Mouse (Mus musculus) heart, embryonic 15.5 days (tissue): ENCODE results near the gene 1810010H24Rik. TPM values are rescaled to one million over a fixed set of nuclear protein-coding genes. Genes with fewer than 3 reads are reported as not detected.
"Not testable (repeated sequence)": the region's sequence is repeated elsewhere in the genome, so short reads cannot be mapped to it uniquely, and the experiment has no call there.

Experiments
- ATAC-seq: fragments of 200-750 bp; cut with Nextera tagmentation; replicated peaks from 2 replicates; pipeline ENCODE4 v1.8.0; 2017; ENCODE audit warnings: low read depth, moderate TSS enrichment; ENCODE audit not compliant: insufficient number of reproducible peaks, insufficient read depth, low FRiP score
- H3K27ac ChIP-seq: fragments of 300-500 bp; sonication (generic); 2 replicates; pipeline ENCODE4 v1.5.1; 2015; ENCODE audit warnings: mild to moderate bottlenecking, inconsistent platforms
- H3K27me3 ChIP-seq: fragments of 300-500 bp; sonication (generic); 2 replicates; pipeline ENCODE4 v1.6.1; 2015; ENCODE audit warnings: inconsistent platforms
- H3K36me3 ChIP-seq: fragments of 300-500 bp; sonication (generic); 2 replicates; pipeline ENCODE4 v1.6.1; 2015; ENCODE audit warnings: mild to moderate bottlenecking, inconsistent platforms
- H3K4me1 ChIP-seq: fragments of 300-500 bp; sonication (generic); replicated peaks from 2 replicates; pipeline ENCODE4 v1.6.1; 2015; ENCODE audit warnings: inconsistent platforms
- H3K4me2 ChIP-seq: fragments of 300-500 bp; sonication (generic); 2 replicates; pipeline ENCODE4 v1.6.1; 2015; ENCODE audit warnings: inconsistent platforms, mild to moderate bottlenecking, moderate library complexity
- H3K4me3 ChIP-seq: fragments of 300-500 bp; sonication (generic); 2 replicates; pipeline ENCODE4 v1.5.1; 2015; ENCODE audit warnings: mild to moderate bottlenecking, inconsistent platforms
- H3K9ac ChIP-seq: fragments of 300-500 bp; sonication (generic); 2 replicates; pipeline ENCODE4 v1.6.1; 2015; ENCODE audit warnings: mild to moderate bottlenecking, inconsistent platforms
- H3K9me3 ChIP-seq: fragments of 300-500 bp; sonication (generic); replicated peaks from 2 replicates; pipeline ENCODE4 v1.6.1; 2016; ENCODE audit warnings: inconsistent platforms
- WGBS: fragments of 180-500 bp; shearing (Covaris S2); methylation state at CpG from one replicate; pipeline ENCODE4 v1.1.7; 2015; ENCODE audit warnings: mixed read lengths; 5-methylcytosine and 5-hydroxymethylcytosine counted together
- polyA plus RNA-seq: library from polyadenylated mRNA; unstranded; fragments of >200 nt; fragmentation: Nextera tagmentation; extraction: Ambion mirVana; gene quantifications from 2 replicates; pipeline ENCODE4 v1.2.1, GENCODE M21; 2015

The 1810010H24Rik gene
- polyA plus RNA-seq: 3.1 and 3.2 TPM in 2 replicates

DNA sequence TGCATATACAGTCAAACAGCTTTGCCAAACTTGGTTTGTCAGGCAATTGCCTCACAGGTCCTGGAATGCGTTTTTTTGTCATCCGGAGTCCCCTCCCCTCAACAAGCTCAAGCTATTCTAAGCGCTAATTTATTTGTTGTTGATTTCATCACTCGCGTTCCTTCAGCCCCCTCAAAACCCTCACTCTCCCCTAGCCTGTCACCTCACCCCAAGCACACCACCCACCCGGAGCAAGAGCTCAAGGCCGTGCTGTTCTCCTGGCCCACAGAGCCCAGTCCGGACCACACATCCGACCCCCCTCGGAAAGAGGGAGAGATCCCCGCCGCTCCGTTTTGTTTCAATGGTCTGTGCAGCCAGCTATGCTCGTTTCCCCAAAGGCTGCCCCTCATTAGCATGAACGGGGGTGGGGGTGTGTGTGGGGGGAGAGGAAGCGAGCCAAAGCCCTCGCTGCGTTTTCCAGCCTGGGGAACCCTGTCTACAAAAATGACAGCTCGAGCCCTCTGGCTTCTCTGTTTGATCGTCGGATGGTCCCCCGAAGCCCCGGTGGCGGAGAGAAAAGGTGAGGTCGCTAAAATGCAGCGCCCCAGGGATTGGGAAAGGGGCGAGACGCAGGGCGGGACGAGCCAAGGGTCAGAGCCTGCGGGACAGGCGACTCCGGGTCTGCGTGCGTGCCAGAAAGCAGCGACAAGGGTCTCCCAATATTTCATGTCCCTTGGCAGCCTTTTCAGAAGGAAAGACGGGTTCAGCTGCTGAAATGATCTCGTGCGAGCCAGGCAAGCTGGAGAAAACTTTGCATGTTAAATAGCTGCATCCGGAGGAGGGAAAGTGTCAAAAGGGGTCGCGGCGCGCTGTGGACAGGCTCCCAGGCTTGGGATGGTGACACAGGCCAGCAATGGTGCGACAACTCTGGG is at the start of gene 1810010H24Rik:
Gene 1810010H24Rik, plus strand, starts transcription at position 271 of the 911 bp plus-strand sequence.
- Histone ChIP-seq H3K27me3 (no peaks in the 10 kb centered on the region), H3K4me1 (peaks cover 38% of the 10 kb centered on the region), H3K9me3 (no peaks in the 10 kb centered on the region), H3K36me3 (no peaks in the 10 kb centered on the region), H3K4me3 (peak within 1 kb of the TSS; percentile 76), H3K9ac (peak within 1 kb of the TSS; percentile 60), H3K4me2 (peak within 1 kb of the TSS; percentile 95), H3K27ac (peak within 1 kb of the TSS; percentile 58)
- ATAC-seq: no peak
- under 1% methylated on average over 45 of the region's 45 CpGs for WGBS

DNA sequence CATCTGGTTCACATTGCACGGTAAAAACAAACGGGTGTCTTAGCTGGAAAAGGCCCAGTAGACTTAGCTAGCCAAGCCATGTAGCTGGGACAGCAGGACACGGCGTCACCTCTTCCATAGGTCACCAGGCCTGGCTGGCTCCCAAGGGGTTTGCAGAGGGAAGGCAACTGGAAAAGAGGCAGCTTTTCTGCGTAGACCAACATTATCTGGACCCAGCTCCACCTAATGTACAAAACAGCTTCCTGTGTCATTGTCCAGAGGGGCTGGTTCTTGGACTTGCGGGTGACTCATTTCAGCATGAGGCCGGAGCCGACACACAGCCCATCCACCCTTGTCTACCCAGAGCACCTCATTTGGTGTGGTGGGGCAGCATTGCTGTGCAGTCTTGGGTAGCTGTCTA is 49.3 kb upstream of the 1810010H24Rik start:
- H3K36me3 ChIP-seq: no peaks in the 10 kb centered on the region
- WGBS: 64% methylated on average over 8 of the region's 8 CpGs
- H3K4me3 ChIP-seq: no peak overlapping the region
- peak; percentile 71 for ATAC-seq
- H3K9ac ChIP-seq: no peak overlapping the region
- no peaks in the 10 kb centered on the region for H3K9me3 ChIP-seq
- H3K4me2 ChIP-seq: no peak overlapping the region
- H3K27ac ChIP-seq: peak overlapping the region; percentile 64
- no peaks in the 10 kb centered on the region for H3K27me3 ChIP-seq
- H3K4me1 ChIP-seq: peaks cover 5% of the 10 kb centered on the region

DNA sequence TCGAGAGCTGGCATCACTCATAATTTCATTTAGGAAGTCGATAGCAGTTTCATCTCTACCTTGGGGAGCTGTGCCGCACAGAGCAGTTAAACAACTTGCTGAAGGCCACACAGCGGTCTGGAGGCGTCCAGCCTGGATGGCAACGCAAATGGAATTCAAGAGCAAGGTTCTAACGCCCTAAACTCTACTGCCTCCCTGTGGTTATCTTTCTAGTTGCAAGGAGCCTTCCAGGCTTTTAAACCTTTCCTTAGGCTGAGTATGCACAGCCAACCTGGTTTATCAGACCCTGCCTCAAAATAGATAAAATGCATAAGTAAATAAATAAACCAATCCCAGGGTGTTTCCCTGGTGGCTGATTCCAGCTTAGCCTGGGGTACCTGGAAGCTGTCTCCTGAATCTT is 45.0 kb upstream of the 1810010H24Rik start:
- H3K27ac ChIP-seq: no peak overlapping the region
- H3K4me2 ChIP-seq: no peak overlapping the region
- WGBS: 22% methylated on average over 7 of the region's 7 CpGs
- no peaks in the 10 kb centered on the region for H3K9me3 ChIP-seq
- H3K36me3 ChIP-seq: no peaks in the 10 kb centered on the region
- peaks cover 14% of the 10 kb centered on the region for H3K4me1 ChIP-seq
- H3K9ac ChIP-seq: no peak overlapping the region
- no peaks in the 10 kb centered on the region for H3K27me3 ChIP-seq
- ATAC-seq: no peak
- H3K4me3 ChIP-seq: no peak overlapping the region

DNA sequence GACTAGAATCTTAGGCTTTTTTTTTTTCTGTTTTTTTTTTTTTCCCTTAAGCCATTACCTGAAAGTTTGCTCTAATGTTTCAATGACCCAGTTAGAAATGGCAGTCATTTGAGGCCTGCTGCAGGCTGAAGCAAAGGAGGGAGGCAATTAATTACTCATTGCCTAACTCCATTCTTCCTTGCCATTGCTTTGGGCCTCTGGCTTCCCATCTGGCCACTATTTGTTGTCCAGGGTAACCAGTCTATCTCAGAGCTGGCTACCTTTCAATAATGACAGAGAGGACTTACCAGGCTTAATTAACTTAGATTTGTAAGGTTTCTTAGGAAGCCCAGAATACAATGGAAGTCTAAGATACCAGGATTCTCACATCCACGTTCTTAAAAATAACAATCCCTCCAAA is 43.7 kb upstream of the 1810010H24Rik start:
- Histone ChIP-seq H3K9me3 (no peaks in the 10 kb centered on the region), H3K4me2 (no peak overlapping the region), H3K36me3 (no peaks in the 10 kb centered on the region), H3K27me3 (no peaks in the 10 kb centered on the region), H3K27ac (no peak overlapping the region), H3K9ac (no peak overlapping the region), H3K4me3 (no peak overlapping the region), H3K4me1 (peaks cover 9% of the 10 kb centered on the region)
- WGBS: 59% methylated on average over 1 of the region's 1 CpGs
- no peak for ATAC-seq

DNA sequence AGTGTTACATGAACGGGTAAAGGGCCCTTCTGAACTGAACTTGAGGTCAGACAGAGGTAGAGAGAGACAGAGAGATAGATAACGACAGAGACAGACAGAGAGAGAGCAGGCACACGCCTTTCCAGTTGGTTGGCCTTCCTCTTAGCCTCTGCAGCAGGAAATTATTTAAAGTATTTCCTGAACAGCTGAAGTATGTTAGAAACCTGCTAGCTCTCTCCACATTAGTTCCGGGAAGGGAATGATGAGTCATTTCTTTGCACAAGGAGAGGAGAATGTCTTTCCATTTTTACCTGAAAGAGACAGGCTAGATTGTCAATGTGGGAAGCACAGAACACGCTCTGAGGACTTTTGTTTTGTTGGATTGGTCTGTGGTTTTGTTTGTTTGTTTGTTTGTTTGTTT is 43.1 kb upstream of the 1810010H24Rik start:
- H3K4me2 ChIP-seq: no peak overlapping the region
- no peaks in the 10 kb centered on the region for H3K36me3 ChIP-seq
- no peaks in the 10 kb centered on the region for H3K9me3 ChIP-seq
- ATAC-seq: no peak
- 30% methylated on average over 5 of the region's 5 CpGs for WGBS
- H3K9ac ChIP-seq: no peak overlapping the region
- no peak overlapping the region for H3K27ac ChIP-seq
- H3K27me3 ChIP-seq: no peaks in the 10 kb centered on the region
- H3K4me1 ChIP-seq: peaks cover 9% of the 10 kb centered on the region
- no peak overlapping the region for H3K4me3 ChIP-seq

DNA sequence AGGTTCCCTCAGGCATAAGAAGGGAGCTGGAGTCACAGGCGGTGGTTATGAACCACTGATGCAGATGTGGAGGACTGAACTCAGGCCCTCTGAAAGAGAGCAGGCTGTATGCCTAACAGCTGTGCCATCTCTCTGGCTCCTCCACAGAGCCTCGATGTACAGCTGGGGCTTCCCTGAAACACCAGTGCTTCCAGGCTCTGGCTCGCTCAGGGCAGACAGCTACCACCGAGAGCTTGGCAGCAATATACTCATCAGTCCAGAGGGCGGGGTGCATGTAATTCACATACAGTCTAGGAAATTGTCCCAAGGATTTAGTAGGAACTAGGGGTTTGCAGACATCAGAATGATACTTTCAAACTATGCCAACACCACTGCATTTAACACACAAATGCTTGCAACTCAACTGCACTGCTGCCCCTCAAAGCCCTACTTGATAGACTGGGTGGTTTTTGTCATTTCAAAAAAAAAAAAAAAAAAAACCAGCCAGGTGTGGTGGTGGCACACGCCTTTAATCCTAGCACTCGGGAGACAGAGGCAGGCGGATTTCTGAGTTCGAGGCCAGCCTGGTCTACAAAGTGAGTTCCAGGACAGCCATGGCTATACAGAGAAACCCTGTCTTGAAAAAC is 39.4 kb upstream of the 1810010H24Rik start:
- 80% methylated on average over 9 of the region's 9 CpGs for WGBS
- H3K4me3 ChIP-seq, H3K4me2 ChIP-seq, H3K9me3 ChIP-seq, H3K9ac ChIP-seq, H3K27me3 ChIP-seq, ATAC-seq, H3K4me1 ChIP-seq, H3K27ac ChIP-seq: not testable (repeated sequence)
- H3K36me3 ChIP-seq: peaks cover 31% of the 10 kb centered on the region

DNA sequence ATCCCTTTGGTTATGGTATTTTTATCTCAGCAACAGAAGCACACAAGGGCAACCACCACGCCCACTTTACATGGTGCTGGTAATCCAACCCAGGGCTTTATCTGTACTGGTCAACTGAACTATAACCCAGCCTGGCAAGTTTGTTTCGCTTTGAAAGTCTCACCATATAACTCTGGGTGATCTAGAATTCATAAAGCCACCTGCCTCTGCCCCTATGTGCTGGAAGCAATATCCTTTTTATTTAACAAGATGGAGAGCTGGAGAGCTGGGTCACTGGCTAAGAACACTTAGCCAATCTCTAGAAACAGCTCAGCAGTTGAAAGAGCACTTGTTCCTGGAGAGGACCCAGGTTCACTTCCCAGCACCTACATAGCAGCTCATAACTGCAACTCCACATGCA is 38.1 kb upstream of the 1810010H24Rik start:
- 92% methylated on average over 2 of the region's 2 CpGs for WGBS
- H3K9me3 ChIP-seq: no peaks in the 10 kb centered on the region
- H3K27me3 ChIP-seq: no peaks in the 10 kb centered on the region
- H3K4me2 ChIP-seq: no peak overlapping the region
- H3K36me3 ChIP-seq: peaks cover 41% of the 10 kb centered on the region
- no peak overlapping the region for H3K9ac ChIP-seq
- H3K4me3 ChIP-seq: no peak overlapping the region
- no peak for ATAC-seq
- H3K4me1 ChIP-seq: peaks cover 6% of the 10 kb centered on the region; the same call in 1 of the 2 replicates
- no peak overlapping the region for H3K27ac ChIP-seq

DNA sequence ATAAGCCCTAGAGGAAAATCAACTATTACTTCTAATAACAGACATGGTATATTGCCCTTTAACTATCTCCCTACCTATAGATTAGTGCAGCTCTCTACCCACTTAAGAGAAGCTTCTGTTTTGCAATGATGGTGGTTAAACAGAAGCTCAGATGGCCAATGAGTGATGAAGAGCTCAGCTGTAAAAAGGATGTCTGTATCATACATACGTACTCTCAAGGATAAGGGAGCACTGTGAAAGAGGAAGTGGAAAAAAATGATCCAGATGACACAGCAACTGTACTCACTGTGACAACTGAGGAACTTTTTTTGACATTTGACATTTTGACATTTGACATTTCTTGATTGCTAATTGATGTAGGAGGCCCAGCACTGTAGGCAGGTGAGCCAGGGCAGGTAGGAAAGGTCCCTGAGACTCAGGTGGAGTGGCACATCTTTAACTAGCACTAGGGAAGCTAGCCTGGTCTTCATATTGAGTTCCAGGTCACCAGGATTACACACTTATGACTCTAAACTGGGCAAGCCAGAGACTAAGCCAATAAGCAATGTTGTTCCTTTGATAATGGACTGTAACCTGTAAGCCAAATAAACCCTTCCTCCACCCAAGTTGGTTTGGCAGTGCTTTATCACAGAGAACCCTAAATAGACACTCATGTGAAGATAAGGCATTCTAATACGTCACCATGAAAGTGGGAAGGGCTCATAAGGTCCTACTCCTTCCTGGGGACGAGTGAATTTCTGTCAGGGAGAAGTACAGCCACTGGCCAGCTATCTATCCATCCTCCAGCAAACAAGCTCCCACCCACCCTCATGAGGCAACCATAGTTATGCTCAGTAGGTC is 31.0 kb upstream of the 1810010H24Rik start:
- Histone ChIP-seq H3K9me3 (no peaks in the 10 kb centered on the region), H3K9ac (no peak overlapping the region), H3K36me3 (peaks cover 66% of the 10 kb centered on the region), H3K27ac (peak overlapping the region; percentile 57), H3K4me3 (no peak overlapping the region), H3K27me3 (no peaks in the 10 kb centered on the region), H3K4me1 (peaks cover 31% of the 10 kb centered on the region), H3K4me2 (no peak overlapping the region)
- ATAC-seq: peak; percentile 18; the same call in 1 of the 2 replicates
- 30% methylated on average over 3 of the region's 3 CpGs for WGBS

DNA sequence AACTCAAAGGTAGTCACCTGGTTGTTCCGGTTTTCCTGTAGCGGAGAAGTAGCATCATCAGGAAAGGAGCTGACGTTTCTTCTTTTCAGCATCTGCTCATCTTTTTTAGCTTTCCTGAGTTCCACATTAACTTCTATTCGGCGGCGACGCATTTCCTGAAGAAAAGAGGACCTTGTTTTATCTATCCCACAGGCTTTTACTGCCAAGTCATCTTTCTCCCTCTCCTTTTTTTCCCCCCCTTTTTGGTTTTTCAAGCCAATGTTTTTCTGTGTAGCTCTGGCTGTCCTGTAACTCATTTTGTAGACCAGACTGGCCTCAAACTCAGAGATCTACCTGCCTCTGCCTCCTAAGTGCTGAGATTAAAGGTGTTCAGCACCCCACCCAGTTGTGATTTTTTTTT is 29.0 kb upstream of the 1810010H24Rik start:
- peaks cover 46% of the 10 kb centered on the region for H3K36me3 ChIP-seq
- H3K27ac ChIP-seq, ATAC-seq, H3K9me3 ChIP-seq, H3K27me3 ChIP-seq, H3K9ac ChIP-seq: not testable (repeated sequence)
- H3K4me1 ChIP-seq: peaks cover 31% of the 10 kb centered on the region
- 87% methylated on average over 7 of the region's 7 CpGs for WGBS
- 0 out of 2 replicates have a peak overlapping the region, but pooled peaks have one; percentile 72 for H3K4me2 ChIP-seq
- H3K4me3 ChIP-seq: peak overlapping the region; percentile 82; the same call in 1 of the 2 replicates

DNA sequence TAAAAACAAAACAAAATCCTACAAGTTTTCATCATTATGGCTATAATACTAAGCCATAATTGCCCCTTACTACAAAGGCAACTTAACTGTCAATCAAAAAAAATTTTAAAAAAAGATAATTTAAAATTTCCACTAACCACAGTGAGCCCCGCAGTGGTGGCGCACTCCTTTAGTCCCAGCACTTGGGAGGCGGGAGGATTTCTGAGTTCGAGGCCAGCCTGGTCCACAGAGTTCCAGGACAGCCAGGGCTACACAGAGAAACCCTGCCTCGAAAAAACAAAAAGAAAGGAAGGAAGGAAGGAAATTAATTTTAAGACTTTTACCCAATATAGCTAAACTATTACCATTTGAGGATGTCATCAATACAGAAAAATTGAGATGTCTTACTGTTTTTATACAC is 27.5 kb upstream of the 1810010H24Rik start:
- no peaks in the 10 kb centered on the region for H3K27me3 ChIP-seq
- no peaks in the 10 kb centered on the region for H3K9me3 ChIP-seq
- no peak for ATAC-seq
- H3K27ac ChIP-seq: no peak overlapping the region
- peak overlapping the region; percentile 82; the same call in 1 of the 2 replicates for H3K9ac ChIP-seq
- peak overlapping the region; percentile 72 for H3K4me2 ChIP-seq
- H3K36me3 ChIP-seq: peaks cover 37% of the 10 kb centered on the region
- H3K4me1 ChIP-seq: peaks cover 28% of the 10 kb centered on the region
- WGBS: 15% methylated on average over 5 of the region's 5 CpGs
- H3K4me3 ChIP-seq: peak overlapping the region; percentile 82

DNA sequence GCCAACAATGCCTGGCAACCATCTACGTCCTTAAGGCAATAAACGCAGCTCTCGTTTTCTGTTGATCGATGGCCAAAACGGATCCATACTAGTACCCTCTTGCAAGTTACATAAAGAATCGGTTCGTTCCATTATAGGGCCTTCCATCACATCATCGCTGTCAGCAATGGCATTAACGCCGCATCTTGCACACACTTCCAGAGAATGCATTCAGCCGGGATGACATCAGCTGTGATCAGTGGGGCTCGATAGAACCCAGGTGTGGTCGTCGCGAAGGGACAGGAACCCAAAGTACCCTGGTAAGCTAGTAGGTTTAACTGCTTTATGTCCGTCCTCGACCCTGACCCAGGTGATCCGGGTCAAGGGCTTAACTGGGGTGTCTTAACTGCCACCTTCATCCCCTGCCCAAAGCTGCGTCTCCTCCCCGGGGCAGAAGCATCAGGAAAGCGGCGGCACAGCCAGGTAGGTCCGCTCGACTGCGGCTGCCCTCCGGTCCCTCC is 26.8 kb upstream of the 1810010H24Rik start:
- no peaks in the 10 kb centered on the region for H3K9me3 ChIP-seq
- under 1% methylated on average over 26 of the region's 26 CpGs for WGBS
- H3K4me2 ChIP-seq: peak overlapping the region; percentile 72
- H3K4me1 ChIP-seq: peaks cover 24% of the 10 kb centered on the region
- H3K27me3 ChIP-seq: no peaks in the 10 kb centered on the region
- H3K36me3 ChIP-seq: peaks cover 35% of the 10 kb centered on the region
- H3K4me3 ChIP-seq: peak overlapping the region; percentile 82
- H3K27ac ChIP-seq: peak overlapping the region; percentile 90
- no peak for ATAC-seq
- H3K9ac ChIP-seq: peak overlapping the region; percentile 82
